Mouse (Mus musculus) liver, postnatal 0 days (tissue): ENCODE data around the gene Sall2. TPM values are rescaled to one million over a fixed set of nuclear protein-coding genes. Genes with fewer than 3 reads are reported as not detected.
A peak's percentile ranks its signal among the peaks of the same experiment; 100 is the strongest.
"Not testable (repeated sequence)": the region's sequence is repeated elsewhere in the genome, so short reads cannot be mapped to it uniquely, and the experiment has no call there.

Experiments used
- ATAC-seq: fragments of 200-750 bp; cut with Nextera tagmentation; 2 replicates; pipeline ENCODE4 v1.8.0; 2017; ENCODE audit warnings: mild to moderate bottlenecking, moderate library complexity
- DNase-seq: peaks from one replicate; pipeline ENCODE4 v3.0.0-alpha.2; 2016
- H3K27ac ChIP-seq: fragments of 300-500 bp; sonication (generic); 2 replicates; pipeline ENCODE4 v1.5.1; 2014; ENCODE audit warnings: antibody characterized with exemption, moderate library complexity, mild to moderate bottlenecking, low read depth
- H3K27me3 ChIP-seq: fragments of 300-500 bp; sonication (generic); 2 replicates; pipeline ENCODE4 v1.6.1; 2014; ENCODE audit warnings: low read length, control low read depth, mixed read lengths; ENCODE audit not compliant: insufficient read depth
- H3K36me3 ChIP-seq: fragments of 300-500 bp; sonication (generic); replicated peaks from 2 replicates; pipeline ENCODE4 v1.6.1; 2014; ENCODE audit warnings: mild to moderate bottlenecking, control low read depth, low read length, moderate library complexity, mixed read lengths; ENCODE audit not compliant: insufficient read depth
- H3K4me1 ChIP-seq: fragments of 300-500 bp; sonication (generic); 2 replicates; pipeline ENCODE4 v1.6.1; 2014; ENCODE audit warnings: antibody characterized with exemption, mild to moderate bottlenecking, control low read depth; ENCODE audit not compliant: insufficient read depth
- H3K4me2 ChIP-seq: fragments of 300-500 bp; sonication (generic); 2 replicates; pipeline ENCODE4 v1.6.1; 2014; ENCODE audit warnings: low read depth, mild to moderate bottlenecking, low read length, moderate library complexity, mixed read lengths
- H3K4me3 ChIP-seq: fragments of 300-500 bp; sonication (generic); 2 replicates; pipeline ENCODE4 v1.5.1; 2014; ENCODE audit warnings: low read depth, low read length
- H3K9ac ChIP-seq: fragments of 300-500 bp; sonication (generic); replicated peaks from 2 replicates; pipeline ENCODE4 v1.6.1; 2014; ENCODE audit warnings: mild to moderate bottlenecking, moderate library complexity
- H3K9me3 ChIP-seq: fragments of 300-500 bp; sonication (generic); 2 replicates; pipeline ENCODE4 v1.6.1; 2016; ENCODE audit warnings: mild to moderate bottlenecking, control low read depth, low read length, mixed read lengths
- CTCF ChIP-seq: sonication (generic); IDR thresholded peaks from 2 replicates; pipeline ENCODE4 v1.5.1; 2016; ENCODE audit warnings: antibody characterized with exemption, low read depth
- EP300 ChIP-seq: IDR thresholded peaks from 2 replicates; pipeline ENCODE4 v1.6.1; 2016; ENCODE audit warnings: antibody characterized with exemption, low read depth, mild to moderate bottlenecking
- WGBS: fragments of 180-500 bp; shearing (Covaris S2); extraction: QIAGEN DNeasy Blood & Tissue Kit; methylation state at CpG from one replicate; pipeline ENCODE4 v1.1.7; 2014; ENCODE audit not compliant: insufficient replicate concordance; 5-methylcytosine and 5-hydroxymethylcytosine counted together
- polyA plus RNA-seq: library from polyadenylated mRNA; unstranded; fragments of >200 nt; fragmentation: Nextera tagmentation; extraction: Ambion mirVana; gene quantifications from 2 replicates; pipeline ENCODE4 v1.2.1, GENCODE M21; 2015

Sall2 gene
- polyA plus RNA-seq, 1 experiment from 2014 or later = 0.63 TPM

DNA sequence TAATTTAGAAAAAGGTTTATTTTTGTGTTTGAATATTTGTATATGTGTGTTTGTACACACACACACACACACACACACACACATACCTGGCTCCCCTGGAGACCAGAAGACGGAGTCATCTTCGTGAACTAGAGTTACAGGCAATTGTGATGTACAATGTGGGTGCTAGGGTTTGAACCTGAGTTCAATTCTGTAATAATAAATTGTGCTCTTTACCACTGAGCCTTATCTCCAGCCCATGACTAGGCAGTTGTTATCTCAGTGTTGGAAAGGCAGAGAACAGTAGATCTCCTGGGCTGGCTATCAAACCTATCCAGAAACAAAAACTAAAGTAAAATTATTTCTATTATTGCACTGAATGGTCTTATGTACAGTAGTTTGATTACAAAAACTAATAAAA lies 22.5 kb downstream of the Sall2 start:
- H3K27me3 ChIP-seq = no peaks in the 10 kb centered on the region
- H3K9me3 ChIP-seq = no peaks in the 10 kb centered on the region
- H3K4me3 ChIP-seq = no peak overlapping the region
- DNase-seq (no peak), ATAC-seq (no peak)
- H3K4me1 ChIP-seq = peaks cover 18% of the 10 kb centered on the region
- H3K9ac ChIP-seq = no peak overlapping the region
- peak overlapping the region; percentile 86; the same call in 1 of the 2 replicates for H3K27ac ChIP-seq
- peak overlapping the region; percentile 52; the same call in 1 of the 2 replicates for H3K4me2 ChIP-seq
- 70% methylated on average over 2 of the region's 2 CpGs for WGBS
- H3K36me3 ChIP-seq = no peaks in the 10 kb centered on the region
- no peak for TF ChIP-seq CTCF
- TF ChIP-seq EP300 = 0 out of 2 replicates have a peak, but pooled peaks have one; percentile 34

DNA sequence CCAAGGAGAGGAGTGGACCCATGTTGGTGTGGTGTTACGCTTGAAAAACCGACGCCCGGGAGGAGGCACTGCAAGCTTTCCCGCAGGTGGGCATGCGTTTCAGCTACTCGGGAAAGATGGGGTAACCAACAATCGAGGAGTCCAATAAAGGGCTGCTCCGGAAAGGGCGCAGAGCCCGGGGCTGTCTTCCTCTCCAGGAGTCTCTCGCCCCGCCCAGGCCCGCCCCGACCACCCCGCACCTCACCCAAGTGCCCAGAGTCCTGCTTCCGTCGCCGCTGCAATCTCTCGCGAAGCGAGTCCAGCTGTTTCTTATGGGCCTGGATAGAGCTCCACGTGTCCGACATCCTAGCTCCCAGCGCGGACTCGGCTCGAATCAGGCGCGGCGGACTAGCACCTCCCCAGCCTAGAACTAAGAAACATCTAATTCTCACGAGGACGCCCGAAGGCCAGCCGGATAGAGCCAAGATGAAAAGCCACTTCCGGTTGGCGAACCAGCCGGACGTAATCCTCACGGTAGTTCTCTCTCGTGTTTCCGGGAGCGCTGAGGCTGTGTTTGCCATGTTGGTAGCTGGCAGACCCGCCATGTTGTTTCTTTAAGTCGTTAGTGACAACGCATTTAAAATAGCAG lies 23.8 kb downstream of the Sall2 start, which contains the start of gene Mettl3:
Gene Mettl3 (minus strand): TSS at position 485 of the 628 bp plus-strand sequence.
- peaks cover 8% of the 10 kb centered on the region for H3K36me3 ChIP-seq
- no peaks in the 10 kb centered on the region for H3K27me3 ChIP-seq
- peak; percentile 98 for ATAC-seq
- peak within 1 kb of the TSS; percentile 86 for H3K27ac ChIP-seq
- H3K4me3 ChIP-seq = peak within 1 kb of the TSS; percentile 79
- peak within 1 kb of the TSS; percentile 81 for H3K9ac ChIP-seq
- TF ChIP-seq CTCF = 0 out of 2 replicates have a peak, but pooled peaks have one; percentile 21
- TF ChIP-seq EP300 = peak; percentile 29; the same call in 1 of the 2 replicates
- H3K9me3 ChIP-seq = no peaks in the 10 kb centered on the region
- WGBS = under 1% methylated on average over 42 of the region's 46 CpGs
- DNase-seq = peak; percentile 91
- H3K4me2 ChIP-seq = peak within 1 kb of the TSS; percentile 80
- peaks cover 18% of the 10 kb centered on the region for H3K4me1 ChIP-seq

DNA sequence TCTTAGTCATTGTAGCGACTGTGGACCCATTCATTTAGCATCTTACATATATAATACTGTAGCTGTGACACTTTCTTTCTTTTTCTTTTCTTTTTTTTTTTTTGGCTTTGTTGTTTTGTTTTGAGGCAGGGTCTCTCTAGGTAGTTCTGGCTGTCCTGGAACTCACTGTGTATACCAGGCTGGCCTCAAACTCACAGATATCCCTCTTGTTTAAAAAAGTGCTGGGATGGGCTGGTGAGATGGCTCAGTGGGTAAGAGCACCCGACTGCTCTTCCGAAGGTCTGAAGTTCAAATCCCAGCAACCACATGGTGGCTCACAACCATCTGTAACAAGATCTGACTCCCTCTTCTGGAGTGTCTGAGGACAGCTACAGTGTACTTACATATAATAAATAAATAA lies 25.0 kb downstream of the Sall2 start:
- not testable (repeated sequence) for DNase-seq, H3K4me3 ChIP-seq, H3K9me3 ChIP-seq, H3K27me3 ChIP-seq, H3K27ac ChIP-seq, H3K4me2 ChIP-seq, H3K9ac ChIP-seq, ATAC-seq
- peaks cover 18% of the 10 kb centered on the region for H3K4me1 ChIP-seq
- H3K36me3 ChIP-seq = peaks cover 18% of the 10 kb centered on the region
- 79% methylated on average over 3 of the region's 3 CpGs for WGBS

DNA sequence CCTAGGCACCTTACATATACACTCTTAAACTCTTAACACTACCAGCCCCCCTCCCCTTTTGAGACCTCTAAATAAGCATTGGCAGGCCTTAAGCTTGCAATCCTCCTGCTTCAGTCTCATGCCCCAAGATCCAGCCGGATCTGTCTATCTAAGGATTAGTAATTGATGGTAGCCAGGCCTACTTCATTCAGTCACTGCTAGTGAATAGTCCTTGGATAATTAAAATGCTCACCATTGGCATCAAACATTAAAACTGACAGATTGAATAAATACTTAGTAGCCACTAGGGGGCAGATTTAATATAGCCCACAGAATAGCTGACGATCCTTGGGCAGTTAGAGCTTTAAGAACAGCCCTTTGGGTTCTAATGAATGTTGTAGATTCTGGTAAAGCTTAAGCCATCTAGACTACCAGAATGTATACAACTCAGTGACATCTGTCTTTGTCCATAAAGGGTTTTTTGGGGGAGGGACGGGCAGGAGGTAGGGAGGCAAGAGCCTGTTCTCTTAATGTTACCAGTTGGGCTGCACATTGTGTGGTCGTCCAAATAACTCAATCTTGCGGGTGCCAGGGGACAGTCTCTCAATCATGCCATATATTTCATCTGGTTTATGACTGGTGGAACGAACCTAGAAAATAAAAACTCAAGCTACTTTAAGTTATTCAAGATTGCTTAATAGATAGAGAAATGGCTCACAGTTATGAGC lies 32.9 kb downstream of the Sall2 start:
- Histone ChIP-seq H3K36me3 (peaks cover 68% of the 10 kb centered on the region), H3K4me3 (no peak overlapping the region), H3K9me3 (no peaks in the 10 kb centered on the region), H3K9ac (no peak overlapping the region), H3K4me2 (no peak overlapping the region), H3K27ac (no peak overlapping the region), H3K27me3 (no peaks in the 10 kb centered on the region), H3K4me1 (no peaks in the 10 kb centered on the region)
- ATAC-seq (no peak), DNase-seq (no peak)
- no peak for TF ChIP-seq EP300
- peak; percentile 67 for TF ChIP-seq CTCF
- WGBS = 70% methylated on average over 6 of the region's 6 CpGs

DNA sequence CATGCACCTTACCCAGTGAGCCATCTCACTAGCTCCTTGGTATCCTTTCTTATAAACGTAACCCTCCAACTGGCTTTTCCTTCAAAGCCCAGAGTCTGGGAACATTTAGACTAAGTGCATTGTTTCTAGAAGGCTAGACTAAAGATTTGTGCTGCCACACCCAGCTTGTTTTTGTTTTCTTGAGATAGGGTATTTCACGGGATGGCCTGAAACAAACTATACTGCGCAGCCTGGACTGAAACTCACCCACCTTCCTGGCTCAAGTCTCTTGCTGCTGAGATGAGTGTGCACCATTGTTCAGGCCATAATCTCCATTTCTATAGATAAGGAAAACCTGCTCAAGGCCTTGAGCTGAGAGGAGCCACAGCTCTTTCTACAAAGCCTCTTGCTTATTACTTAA lies 44.4 kb downstream of the Sall2 start:
- Histone ChIP-seq H3K4me2 (no peak overlapping the region), H3K4me3 (no peak overlapping the region), H3K27ac (no peak overlapping the region), H3K4me1 (peaks cover 6% of the 10 kb centered on the region), H3K27me3 (no peaks in the 10 kb centered on the region), H3K9me3 (no peaks in the 10 kb centered on the region), H3K9ac (no peak overlapping the region), H3K36me3 (peaks cover 27% of the 10 kb centered on the region)
- DNase-seq (no peak), ATAC-seq (no peak)
- 81% methylated on average over 3 of the region's 3 CpGs for WGBS
- no peak for TF ChIP-seq EP300
- no peak for TF ChIP-seq CTCF

DNA sequence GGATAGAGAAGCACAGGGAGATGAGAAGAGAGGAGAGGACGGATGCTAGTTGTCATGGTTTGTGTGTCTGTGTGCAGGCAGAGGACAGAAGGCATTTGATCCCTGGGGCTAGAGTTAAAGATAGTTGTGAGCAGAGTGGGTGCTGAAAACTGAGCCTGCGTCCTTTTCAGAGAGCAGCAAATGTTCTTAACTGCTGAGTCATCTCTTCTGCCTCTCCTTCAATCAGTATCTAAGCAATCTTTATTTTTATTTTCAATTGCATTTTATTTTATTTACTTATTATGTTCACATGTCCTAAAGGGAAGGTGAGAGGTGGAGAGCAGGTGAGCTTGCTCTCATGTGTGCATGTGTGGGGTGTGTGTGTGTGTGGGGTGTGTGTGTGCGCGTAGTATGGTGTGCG lies 44.9 kb downstream of the Sall2 start:
- no peak overlapping the region for H3K9ac ChIP-seq
- no peaks in the 10 kb centered on the region for H3K9me3 ChIP-seq
- no peak overlapping the region for H3K4me2 ChIP-seq
- 87% methylated on average over 5 of the region's 5 CpGs for WGBS
- ATAC-seq = no peak
- H3K27me3 ChIP-seq = no peaks in the 10 kb centered on the region
- peaks cover 23% of the 10 kb centered on the region for H3K36me3 ChIP-seq
- no peak for DNase-seq
- H3K4me1 ChIP-seq = peaks cover 6% of the 10 kb centered on the region
- H3K4me3 ChIP-seq = no peak overlapping the region
- TF ChIP-seq EP300 (no peak), CTCF (no peak)
- H3K27ac ChIP-seq = no peak overlapping the region
